Mouse (Mus musculus) limb, embryonic 14.5 days (tissue): ENCODE measurements around the gene Gm49027. TPM values are rescaled to one million over a fixed set of nuclear protein-coding genes. Genes with fewer than 3 reads are reported as not detected.
"Not testable (repeated sequence)": the region's sequence is repeated elsewhere in the genome, so short reads cannot be mapped to it uniquely, and the experiment has no call there.

Source experiments
- ATAC-seq: fragments of 200-750 bp; cut with Nextera tagmentation; 2 replicates; pipeline ENCODE4 v1.8.0; 2017; ENCODE audit warnings: low read depth, moderate number of reproducible peaks, moderate TSS enrichment; ENCODE audit not compliant: low FRiP score
- DNase-seq: peaks from one replicate; pipeline ENCODE4 v3.0.0-alpha.2; 2015; ENCODE audit warnings: low spot score
- H3K27ac ChIP-seq: fragments of 300-500 bp; sonication (generic); replicated peaks from 2 replicates; pipeline ENCODE4 v1.5.1; 2014; ENCODE audit warnings: low read depth, mild to moderate bottlenecking, low read length, moderate library complexity, mixed read lengths
- H3K27me3 ChIP-seq: fragments of 300-500 bp; sonication (generic); 2 replicates; pipeline ENCODE4 v1.6.1; 2014; ENCODE audit warnings: low read length, mixed read lengths; ENCODE audit not compliant: control insufficient read depth, insufficient read depth
- H3K36me3 ChIP-seq: fragments of 300-500 bp; sonication (generic); 2 replicates; pipeline ENCODE4 v1.6.1; 2014; ENCODE audit warnings: mild to moderate bottlenecking, low read length, moderate library complexity, mixed read lengths; ENCODE audit not compliant: control insufficient read depth, insufficient read depth
- H3K4me1 ChIP-seq: fragments of 300-500 bp; sonication (generic); 2 replicates; pipeline ENCODE4 v1.6.1; 2014; ENCODE audit warnings: antibody characterized with exemption, low read length, mixed read lengths; ENCODE audit not compliant: control insufficient read depth, insufficient read depth
- H3K4me2 ChIP-seq: fragments of 300-500 bp; sonication (generic); replicated peaks from 2 replicates; pipeline ENCODE4 v1.6.1; 2014; ENCODE audit warnings: low read depth, mild to moderate bottlenecking, low read length, moderate library complexity; ENCODE audit not compliant: severe bottlenecking
- H3K4me3 ChIP-seq: fragments of 300-500 bp; sonication (generic); replicated peaks from 2 replicates; pipeline ENCODE4 v1.5.1; 2014; ENCODE audit warnings: low read length
- H3K9ac ChIP-seq: fragments of 300-500 bp; sonication (generic); 2 replicates; pipeline ENCODE4 v1.6.1; 2014; ENCODE audit warnings: mild to moderate bottlenecking, low read depth, low read length, moderate library complexity; ENCODE audit not compliant: severe bottlenecking
- H3K9me3 ChIP-seq: fragments of 300-500 bp; sonication (generic); 2 replicates; pipeline ENCODE4 v1.6.1; 2016; ENCODE audit warnings: low read length; ENCODE audit not compliant: control insufficient read depth
- POLR2A ChIP-seq: fragments of 200-500 bp; IDR thresholded peaks from 2 replicates; pipeline ENCODE4 v1.8.0; 2012; ENCODE audit warnings: inconsistent platforms, mild to moderate bottlenecking, moderate library complexity, borderline replicate concordance; ENCODE audit not compliant: insufficient read depth, insufficient read length; ENCODE audit errors: extremely low read depth
- WGBS: fragments of 180-500 bp; shearing (Covaris S2); extraction: QIAGEN DNeasy Blood & Tissue Kit; methylation state at CpG from one replicate; pipeline ENCODE4 v1.1.7; 2014; 5-methylcytosine and 5-hydroxymethylcytosine counted together
- polyA plus RNA-seq, 2 experiments: library from polyadenylated mRNA; depleted of rRNA in 1 of 2; stranded (reverse) in 1 of 2; unstranded in 1 of 2; fragments of >200 nt; fragmentation: Nextera tagmentation in 1 of 2; extraction: Ambion mirVana in 1 of 2; gene quantifications; 2 replicates each; pipeline versions ENCODE4 v1.2.1 to v1.2.3; 2012 to 2014

The Gm49027 gene
- polyA plus RNA-seq, 2 experiments, result 0.55 to 3.9 TPM

- no peak overlapping the region for H3K27ac ChIP-seq
- H3K9me3 ChIP-seq, result no peaks in the 10 kb centered on the region
- no peak overlapping the region for H3K4me3 ChIP-seq
- DNase-seq, result no peak
- ATAC-seq, result no peak
- peaks cover 58% of the 10 kb centered on the region for H3K36me3 ChIP-seq
- no peak for TF ChIP-seq POLR2A
- no peaks in the 10 kb centered on the region for H3K4me1 ChIP-seq
- no peaks in the 10 kb centered on the region for H3K27me3 ChIP-seq
- 88% methylated on average over 5 of the region's 5 CpGs for WGBS
- H3K9ac ChIP-seq, result no peak overlapping the region
- no peak overlapping the region for H3K4me2 ChIP-seq
Measured at GRCm38 (mm10) chr5:123514871-123515270, 10.4 kb downstream of the Gm49027 start.

GRCm38 (mm10) chr5:123512102-123512501, 13.2 kb downstream of the Gm49027 start:
- WGBS, result 81% methylated on average over 3 of the region's 3 CpGs
- DNase-seq, result no peak
- Histone ChIP-seq H3K9me3 (no peaks in the 10 kb centered on the region), H3K27ac (no peak overlapping the region), H3K4me1 (peaks cover 2% of the 10 kb centered on the region; the same call in 1 of the 2 replicates), H3K36me3 (peaks cover 37% of the 10 kb centered on the region), H3K4me3 (no peak overlapping the region), H3K27me3 (0 out of 2 replicates have a peak, but pooled peaks cover 9% of the 10 kb centered on the region), H3K9ac (no peak overlapping the region), H3K4me2 (no peak overlapping the region)
- ATAC-seq, result no peak
- no peak for TF ChIP-seq POLR2A

- H3K36me3 ChIP-seq, result peaks cover 30% of the 10 kb centered on the region
- H3K27ac ChIP-seq, H3K4me3 ChIP-seq, H3K9me3 ChIP-seq, DNase-seq, H3K9ac ChIP-seq, H3K4me1 ChIP-seq, H3K4me2 ChIP-seq, H3K27me3 ChIP-seq, ATAC-seq: not testable (repeated sequence)
- 76% methylated on average over 3 of the region's 3 CpGs for WGBS
Measured at GRCm38 (mm10) chr5:123511426-123511825, 13.9 kb downstream of the Gm49027 start.

GRCm38 (mm10) chr5:123510160-123510559, 15.1 kb downstream of the Gm49027 start, which contains the start of gene B3gnt4:
B3gnt4 (plus strand) TSS chr5:123510460.
- WGBS, result 77% methylated on average over 5 of the region's 5 CpGs
- Histone ChIP-seq H3K36me3 (peaks cover 18% of the 10 kb centered on the region), H3K27me3 (0 out of 2 replicates have a peak, but pooled peaks cover 9% of the 10 kb centered on the region), H3K4me1 (peaks cover 2% of the 10 kb centered on the region; the same call in 1 of the 2 replicates), H3K4me3 (no peak within 1 kb of the TSS), H3K27ac (no peak within 1 kb of the TSS), H3K4me2 (no peak within 1 kb of the TSS), H3K9me3 (no peaks in the 10 kb centered on the region), H3K9ac (no peak within 1 kb of the TSS)
- no peak for TF ChIP-seq POLR2A
- DNase-seq (no peak), ATAC-seq (no peak)

GRCm38 (mm10) chr5:123508921-123509320, 16.4 kb downstream of the Gm49027 start:
- Histone ChIP-seq H3K9ac (peak overlapping the region; percentile 57), H3K27ac (no peak overlapping the region), H3K4me2 (peak overlapping the region; percentile 89), H3K36me3 (peaks cover 15% of the 10 kb centered on the region), H3K9me3 (no peaks in the 10 kb centered on the region), H3K27me3 (0 out of 2 replicates have a peak, but pooled peaks cover 9% of the 10 kb centered on the region), H3K4me1 (peaks cover 2% of the 10 kb centered on the region; the same call in 1 of the 2 replicates), H3K4me3 (peak overlapping the region; percentile 59)
- DNase-seq (no peak), ATAC-seq (no peak)
- 8% methylated on average over 12 of the region's 12 CpGs for WGBS
- no peak for TF ChIP-seq POLR2A
